Mouse (Mus musculus): ENCODE data around the gene Rp2. TPM values are rescaled to one million over a fixed set of nuclear protein-coding genes. Genes with fewer than 3 reads are reported as not detected.

Rp2 gene
- total RNA-seq, 1 experiment = 22.3 TPM

DNA sequence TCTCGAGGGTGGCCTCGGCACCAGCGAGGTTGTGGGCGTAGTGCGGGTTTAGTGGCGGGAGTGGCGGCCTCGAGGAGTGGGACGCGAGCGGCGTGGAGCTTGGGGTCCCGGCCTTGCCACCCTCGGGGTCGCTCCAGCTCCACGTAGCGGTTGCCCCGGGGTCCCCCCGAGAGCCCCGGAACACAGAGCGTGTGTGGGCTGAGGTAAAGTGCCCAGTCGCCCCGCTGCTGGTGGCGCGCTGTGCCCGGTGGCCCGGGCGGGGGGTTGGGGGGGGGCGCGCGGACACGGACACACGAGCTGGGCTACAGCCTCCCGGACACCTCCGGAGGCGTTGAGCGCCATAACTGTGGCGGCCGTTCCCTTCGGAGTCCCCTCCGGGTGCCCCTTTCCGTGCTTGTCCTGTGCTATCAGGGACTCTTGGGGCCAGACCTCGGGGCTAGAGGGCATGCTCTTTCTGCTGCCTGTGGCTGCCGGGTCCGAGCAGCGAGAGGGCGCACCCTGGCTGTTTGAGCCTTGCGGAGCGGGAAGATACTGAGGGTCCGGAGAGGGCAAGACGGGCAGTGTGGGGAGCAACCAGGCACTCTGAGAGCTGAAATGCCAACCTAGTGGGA is 61.7 kb downstream of the Rp2 start:
- Histone ChIP-seq H3K4me1 (ENCODE audit: control insufficient read depth in 2 of 2, insufficient read depth in 2 of 2, low read length in 2 of 2, poor library complexity in 1 of 2) (no peaks in the 10 kb centered on the region; a peak in 1 of 4 replicates), H3K36me3 (ENCODE audit: control insufficient read depth, insufficient read depth, low read length, poor library complexity, severe bottlenecking) (no peaks in the 10 kb centered on the region), H3K9ac (ENCODE audit: insufficient read depth, low read depth, low read length, poor library complexity, severe bottlenecking) (peak overlapping the region; percentile 90), H3K9me3 (ENCODE audit: control insufficient read depth, insufficient read depth, low read depth, low read length) (no peaks in the 10 kb centered on the region), H3K27ac (ENCODE audit: insufficient read depth, low read depth, low read length, poor library complexity, severe bottlenecking) (peak overlapping the region; percentile 81), H3K4me3 (ENCODE audit: insufficient read depth in 1 of 2, low read depth in 1 of 2, low read length in 2 of 2, poor library complexity in 1 of 2, severe bottlenecking in 1 of 2) (peak overlapping the region; percentile 83 to 88)
- in situ Hi-C loops (cut with MboI; ENCODE audit: low sequenced_read_pairs in 2 of 2, unreplicated experiment in 2 of 2) = no loop called here
- TF ChIP-seq ZNF384 (IDR thresholded peaks at IDR 0.05; ENCODE audit: low read depth, low read length) = no peak
- no peak for TF ChIP-seq MAFK (IDR thresholded peaks at IDR 0.05; ENCODE audit: insufficient read depth, low read depth, low read length)
- TF ChIP-seq HCFC1 (IDR thresholded peaks at IDR 0.05; ENCODE audit: borderline replicate concordance, insufficient read depth, low read length) = no peak
- TF ChIP-seq CHD2 (IDR thresholded peaks at IDR 0.05; ENCODE audit: low read depth, low read length) = no peak
- no peak for TF ChIP-seq ZC3H11A (IDR thresholded peaks at IDR 0.05; ENCODE audit: borderline replicate concordance, low read depth, low read length)
- DNase-seq (ENCODE audit: low read depth, low spot score) = no peak

Other genes with a start within 250 kb of the Rp2 start
- 1.5 and 2.0 TPM in 2 replicates for gene Slc9a7, start 72.7 kb upstream of the Rp2 start, total RNA-seq (2012; rRNA removed)
- gene Jade3, start 61.2 kb downstream of the Rp2 start, total RNA-seq (2012; rRNA removed) = 14.4 and 23.1 TPM in 2 replicates
- gene Rgn, start 185.3 kb downstream of the Rp2 start, total RNA-seq (2012; rRNA removed) = not detected in 2 replicates